Mouse (Mus musculus): ENCODE data around the gene Aasdh.

Aasdh gene

GRCm38 (mm10) chr5:76892608-76893007 lies 12.7 kb downstream of the Aasdh start:
- no peaks in the 10 kb centered on the region for H3K27me3 ChIP-seq (ENCODE audit: insufficient read depth, low read length)
- no peak overlapping the region for H3K4me3 ChIP-seq (replicated peaks; ENCODE audit: low read length)
- no peak for TF ChIP-seq POU5F1 (IDR thresholded peaks at IDR 0.05; ENCODE audit: borderline replicate concordance, low read length)
- no peak for TF ChIP-seq CTCF (conservative IDR thresholded peaks at IDR 0.05; ENCODE audit: low read length)
- no peak for TF ChIP-seq NANOG (IDR thresholded peaks at IDR 0.05; ENCODE audit: borderline replicate concordance, low read length)
- peaks cover 6% of the 10 kb centered on the region; the same call in 1 of the 2 replicates for H3K4me1 ChIP-seq (replicated peaks; ENCODE audit: low read depth, low read length)
- peaks cover 83% of the 10 kb centered on the region for H3K36me3 ChIP-seq (ENCODE audit: insufficient read depth, low read length)
- H3K9me3 ChIP-seq (ENCODE audit: low read length): no peaks in the 10 kb centered on the region

DNA sequence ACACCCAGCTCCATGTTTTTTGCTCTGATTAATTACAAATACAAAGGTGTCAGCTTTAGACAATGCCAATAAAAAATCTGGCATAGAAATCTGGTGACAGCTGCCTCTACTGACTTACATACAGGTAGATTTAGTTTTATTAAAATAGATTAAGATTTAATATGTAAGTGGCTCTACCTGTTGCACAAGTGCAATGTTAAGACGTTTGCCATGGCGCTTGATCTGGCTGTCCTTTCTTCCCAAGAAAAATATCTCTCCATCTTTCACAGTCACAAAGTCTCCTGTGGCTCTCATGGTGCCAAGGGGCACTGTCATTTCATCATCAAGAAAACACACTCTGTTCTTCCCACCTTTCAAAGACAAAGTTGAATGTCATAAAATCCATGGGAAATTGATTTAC lies 18.3 kb downstream of the Aasdh start:
- Histone ChIP-seq H3K27me3 (ENCODE audit: insufficient read depth, low read length) (no peaks in the 10 kb centered on the region), H3K36me3 (ENCODE audit: insufficient read depth, low read length) (peaks cover 84% of the 10 kb centered on the region), H3K4me1 (replicated peaks; ENCODE audit: low read depth, low read length) (peaks cover 20% of the 10 kb centered on the region), H3K9me3 (ENCODE audit: low read length) (no peaks in the 10 kb centered on the region), H3K4me3 (replicated peaks; ENCODE audit: low read length) (no peak overlapping the region)
- TF ChIP-seq CTCF (conservative IDR thresholded peaks at IDR 0.05; ENCODE audit: low read length): no peak
- TF ChIP-seq NANOG (IDR thresholded peaks at IDR 0.05; ENCODE audit: borderline replicate concordance, low read length): no peak
- no peak for TF ChIP-seq POU5F1 (IDR thresholded peaks at IDR 0.05; ENCODE audit: borderline replicate concordance, low read length)

- Histone ChIP-seq H3K4me1 (replicated peaks; ENCODE audit: low read depth, low read length) (peaks cover 13% of the 10 kb centered on the region), H3K4me3 (replicated peaks; ENCODE audit: low read length) (no peak overlapping the region)
- TF ChIP-seq CTCF (conservative IDR thresholded peaks at IDR 0.05; ENCODE audit: low read length) (no peak), NANOG (IDR thresholded peaks at IDR 0.05; ENCODE audit: borderline replicate concordance, low read length) (no peak), POU5F1 (IDR thresholded peaks at IDR 0.05; ENCODE audit: borderline replicate concordance, low read length) (no peak)
These were observed 21.2 kb downstream of the Aasdh start for GRCm38 (mm10) chr5:76884107-76884506.

GRCm38 (mm10) chr5:76876106-76876758 lies 29.1 kb downstream of the Aasdh start:
- Histone ChIP-seq H3K27me3 (ENCODE audit: insufficient read depth, low read length) (no peaks in the 10 kb centered on the region), H3K4me1 (replicated peaks; ENCODE audit: low read depth, low read length) (peaks cover 18% of the 10 kb centered on the region), H3K4me3 (replicated peaks; ENCODE audit: low read length) (peak overlapping the region; percentile 51), H3K36me3 (ENCODE audit: insufficient read depth, low read length) (peaks cover 61% of the 10 kb centered on the region), H3K9me3 (ENCODE audit: low read length) (no peaks in the 10 kb centered on the region)
- TF ChIP-seq CTCF (conservative IDR thresholded peaks at IDR 0.05; ENCODE audit: low read length) (peak; percentile 30; the same call in 1 of the 2 replicates), NANOG (IDR thresholded peaks at IDR 0.05; ENCODE audit: borderline replicate concordance, low read length) (no peak), POU5F1 (IDR thresholded peaks at IDR 0.05; ENCODE audit: borderline replicate concordance, low read length) (no peak)

More at GRCm38 (mm10) chr5:76884107-76884506, 21.2 kb downstream of the Aasdh start:
- no peaks in the 10 kb centered on the region for H3K9me3 ChIP-seq (ENCODE audit: low read length)
- no peaks in the 10 kb centered on the region for H3K27me3 ChIP-seq (ENCODE audit: insufficient read depth, low read length)
- peaks cover 78% of the 10 kb centered on the region for H3K36me3 ChIP-seq (ENCODE audit: insufficient read depth, low read length)

DNA sequence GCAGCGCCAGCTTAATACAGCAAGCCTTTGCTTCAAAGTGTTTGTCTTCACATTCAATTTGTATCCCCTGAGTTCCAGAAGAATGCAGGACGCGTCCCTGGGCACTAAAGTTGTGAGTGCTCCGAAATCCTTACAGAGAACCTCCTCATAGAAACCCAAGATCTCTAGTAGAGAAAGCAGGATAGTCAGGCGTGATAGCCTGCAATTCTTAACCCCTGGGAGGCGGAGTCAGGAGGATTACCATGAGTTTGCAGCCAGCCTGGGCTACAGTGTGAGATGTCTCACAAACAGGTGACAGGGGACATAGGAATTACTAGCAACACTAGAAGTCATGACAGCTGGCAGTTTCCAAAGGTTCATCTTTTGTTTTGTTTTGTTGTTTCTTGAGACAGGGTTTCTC lies 35.8 kb downstream of the Aasdh start:
- H3K9me3 ChIP-seq (ENCODE audit: low read length): no peaks in the 10 kb centered on the region
- peaks cover 22% of the 10 kb centered on the region for H3K27me3 ChIP-seq (ENCODE audit: insufficient read depth, low read length)
- peak overlapping the region; percentile 68 for H3K4me3 ChIP-seq (replicated peaks; ENCODE audit: low read length)
- H3K36me3 ChIP-seq (ENCODE audit: insufficient read depth, low read length): peaks cover 22% of the 10 kb centered on the region
- peaks cover 21% of the 10 kb centered on the region for H3K4me1 ChIP-seq (replicated peaks; ENCODE audit: low read depth, low read length)
- TF ChIP-seq POU5F1 (IDR thresholded peaks at IDR 0.05; ENCODE audit: borderline replicate concordance, low read length): no peak
- no peak for TF ChIP-seq CTCF (conservative IDR thresholded peaks at IDR 0.05; ENCODE audit: low read length)
- TF ChIP-seq NANOG (IDR thresholded peaks at IDR 0.05; ENCODE audit: borderline replicate concordance, low read length): no peak

GRCm38 (mm10) chr5:76868693-76869286 lies 36.5 kb downstream of the Aasdh start:
- Histone ChIP-seq H3K36me3 (ENCODE audit: insufficient read depth, low read length) (peaks cover 16% of the 10 kb centered on the region), H3K9me3 (ENCODE audit: low read length) (no peaks in the 10 kb centered on the region), H3K27me3 (ENCODE audit: insufficient read depth, low read length) (peaks cover 22% of the 10 kb centered on the region), H3K4me1 (replicated peaks; ENCODE audit: low read depth, low read length) (peaks cover 21% of the 10 kb centered on the region), H3K4me3 (replicated peaks; ENCODE audit: low read length) (peak overlapping the region; percentile 68)
- TF ChIP-seq POU5F1 (IDR thresholded peaks at IDR 0.05; ENCODE audit: borderline replicate concordance, low read length): no peak
- TF ChIP-seq NANOG (IDR thresholded peaks at IDR 0.05; ENCODE audit: borderline replicate concordance, low read length): no peak
- TF ChIP-seq CTCF (conservative IDR thresholded peaks at IDR 0.05; ENCODE audit: low read length): no peak

GRCm38 (mm10) chr5:76866819-76867218 lies 38.5 kb downstream of the Aasdh start:
- no peak for TF ChIP-seq NANOG (IDR thresholded peaks at IDR 0.05; ENCODE audit: borderline replicate concordance, low read length)
- no peak for TF ChIP-seq CTCF (conservative IDR thresholded peaks at IDR 0.05; ENCODE audit: low read length)
- TF ChIP-seq POU5F1 (IDR thresholded peaks at IDR 0.05; ENCODE audit: borderline replicate concordance, low read length): no peak
- no peaks in the 10 kb centered on the region for H3K9me3 ChIP-seq (ENCODE audit: low read length)
- H3K4me3 ChIP-seq (replicated peaks; ENCODE audit: low read length): no peak overlapping the region
- H3K4me1 ChIP-seq (replicated peaks; ENCODE audit: low read depth, low read length): peaks cover 29% of the 10 kb centered on the region
- peaks cover 26% of the 10 kb centered on the region for H3K27me3 ChIP-seq (ENCODE audit: insufficient read depth, low read length)
- H3K36me3 ChIP-seq (ENCODE audit: insufficient read depth, low read length): 0 out of 2 replicates have a peak, but pooled peaks cover 7% of the 10 kb centered on the region

GRCm38 (mm10) chr5:76858444-76858843 lies 46.9 kb downstream of the Aasdh start:
- Histone ChIP-seq H3K4me3 (replicated peaks; ENCODE audit: low read length) (peak overlapping the region; percentile 67), H3K27me3 (ENCODE audit: insufficient read depth, low read length) (peaks cover 71% of the 10 kb centered on the region), H3K4me1 (replicated peaks; ENCODE audit: low read depth, low read length) (peaks cover 54% of the 10 kb centered on the region), H3K9me3 (ENCODE audit: low read length) (no peaks in the 10 kb centered on the region), H3K36me3 (ENCODE audit: insufficient read depth, low read length) (no peaks in the 10 kb centered on the region)
- TF ChIP-seq POU5F1 (IDR thresholded peaks at IDR 0.05; ENCODE audit: borderline replicate concordance, low read length) (no peak), CTCF (conservative IDR thresholded peaks at IDR 0.05; ENCODE audit: low read length) (no peak)

All from E14TG2a.4 (cell line).